Mouse (Mus musculus): ENCODE measurements at regions not wholly inside any gene's neighbourhood (a gene's known extent, or its start where the extent isn't known, plus 50 kb on each side); places are given as distances from the start of the nearest gene placed in this dataset.

DNA sequence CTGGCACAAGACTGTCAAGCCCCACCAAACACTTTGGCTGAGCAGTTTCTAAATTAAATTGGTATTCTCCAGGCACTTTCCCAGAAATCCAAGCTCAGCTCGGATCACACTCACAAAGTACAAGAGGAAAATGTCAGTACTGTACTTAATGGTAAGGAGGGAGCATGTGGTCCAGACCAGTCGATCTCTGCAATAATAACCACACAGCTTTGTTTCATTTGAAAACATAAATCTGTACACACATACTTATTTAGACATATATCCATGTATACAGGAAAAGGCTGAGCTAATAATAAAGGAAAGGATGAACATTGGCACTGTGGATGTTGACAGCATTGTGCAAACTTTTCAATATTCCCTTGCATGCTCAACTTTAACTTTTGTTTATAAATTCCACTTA lies 184.1 kb downstream of the Fbxo8 start:
- no peaks in the 10 kb centered on the region for H3K4me1 ChIP-seq (ENCODE audit: control insufficient read depth, insufficient read depth)
- TF ChIP-seq EP300 (IDR thresholded peaks at IDR 0.05; ENCODE audit: low read depth), result no peak
- no peak for TF ChIP-seq CTCF (IDR thresholded peaks at IDR 0.05; ENCODE audit: low read depth)
- no peaks in the 10 kb centered on the region for H3K9me3 ChIP-seq (replicated peaks; ENCODE audit: control insufficient read depth, low read length)
- DNase-seq (ENCODE audit: low spot score) (no peak), ATAC-seq (ENCODE audit: insufficient read depth, low read depth) (no peak)
- H3K4me2 ChIP-seq (ENCODE audit: low read depth, low read length), result no peak overlapping the region
- no peak overlapping the region for H3K4me3 ChIP-seq (ENCODE audit: low read depth, low read length)
- H3K36me3 ChIP-seq (replicated peaks; ENCODE audit: control insufficient read depth, insufficient read depth, low read length), result no peaks in the 10 kb centered on the region
- H3K27me3 ChIP-seq (ENCODE audit: control insufficient read depth, insufficient read depth, low read length), result no peaks in the 10 kb centered on the region
- WGBS, result 71% methylated on average over 2 of the region's 2 CpGs
- no peak overlapping the region for H3K27ac ChIP-seq (ENCODE audit: low read depth)
- no peak overlapping the region for H3K9ac ChIP-seq (replicated peaks; ENCODE audit: low read depth, low read length)

DNA sequence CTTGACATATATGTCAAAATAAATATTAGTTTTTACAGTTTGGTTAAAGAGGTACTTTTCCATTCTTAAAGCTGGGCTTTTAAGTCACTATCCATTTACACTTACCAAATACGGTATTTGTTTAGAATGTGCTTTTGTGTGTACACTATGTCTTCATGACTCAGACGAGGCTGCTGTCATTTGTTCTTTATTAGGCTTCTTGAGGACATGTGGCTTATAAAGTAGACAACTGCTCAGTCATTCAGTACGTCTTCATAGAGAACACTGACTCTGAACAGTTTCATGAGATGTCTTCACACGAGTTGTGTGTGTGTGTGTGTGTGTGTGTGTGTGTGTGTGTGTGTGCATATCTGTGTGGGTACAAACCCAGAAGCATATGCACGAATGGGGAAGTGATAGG lies 216.1 kb downstream of the Fbxo8 start:
- Histone ChIP-seq H3K4me3 (ENCODE audit: low read depth, low read length) (no peak overlapping the region), H3K9me3 (replicated peaks; ENCODE audit: control insufficient read depth, low read length) (no peaks in the 10 kb centered on the region), H3K9ac (replicated peaks; ENCODE audit: low read depth, low read length) (no peak overlapping the region), H3K4me1 (ENCODE audit: control insufficient read depth, insufficient read depth) (no peaks in the 10 kb centered on the region), H3K27ac (ENCODE audit: low read depth) (no peak overlapping the region), H3K36me3 (replicated peaks; ENCODE audit: control insufficient read depth, insufficient read depth, low read length) (no peaks in the 10 kb centered on the region), H3K27me3 (ENCODE audit: control insufficient read depth, insufficient read depth, low read length) (no peaks in the 10 kb centered on the region), H3K4me2 (ENCODE audit: low read depth, low read length) (no peak overlapping the region)
- WGBS, result 60% methylated on average over 5 of the region's 5 CpGs
- DNase-seq (ENCODE audit: low spot score) (no peak), ATAC-seq (ENCODE audit: insufficient read depth, low read depth) (no peak)
- no peak for TF ChIP-seq CTCF (IDR thresholded peaks at IDR 0.05; ENCODE audit: low read depth)
- no peak for TF ChIP-seq EP300 (IDR thresholded peaks at IDR 0.05; ENCODE audit: low read depth)

DNA sequence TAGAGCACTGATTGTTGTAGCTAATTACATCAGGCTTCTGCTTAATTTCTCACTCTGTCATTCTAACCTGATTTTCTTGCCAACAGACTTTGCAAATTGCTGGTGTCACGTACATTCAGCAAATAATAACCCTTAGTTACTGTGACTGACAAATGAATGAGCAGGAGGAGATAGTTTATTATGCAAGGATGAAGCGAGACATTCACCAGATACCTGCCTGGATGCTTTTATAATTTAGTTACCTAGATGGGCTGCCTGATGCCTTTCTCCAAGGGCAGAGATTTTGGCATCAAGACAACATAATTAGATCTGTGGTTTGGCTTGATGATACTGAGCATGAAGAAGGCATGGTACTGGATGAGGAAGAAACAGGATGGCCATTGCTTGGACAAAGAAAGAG lies 233.6 kb downstream of the Fbxo8 start:
- Histone ChIP-seq H3K27ac (ENCODE audit: low read depth) (no peak overlapping the region), H3K9ac (replicated peaks; ENCODE audit: low read depth, low read length) (no peak overlapping the region), H3K4me1 (ENCODE audit: control insufficient read depth, insufficient read depth) (no peaks in the 10 kb centered on the region), H3K36me3 (replicated peaks; ENCODE audit: control insufficient read depth, insufficient read depth, low read length) (no peaks in the 10 kb centered on the region), H3K4me3 (ENCODE audit: low read depth, low read length) (no peak overlapping the region), H3K4me2 (ENCODE audit: low read depth, low read length) (no peak overlapping the region), H3K27me3 (ENCODE audit: control insufficient read depth, insufficient read depth, low read length) (no peaks in the 10 kb centered on the region), H3K9me3 (replicated peaks; ENCODE audit: control insufficient read depth, low read length) (no peaks in the 10 kb centered on the region)
- no peak for ATAC-seq (ENCODE audit: insufficient read depth, low read depth)
- WGBS, result 74% methylated on average over 2 of the region's 2 CpGs
- no peak for DNase-seq (ENCODE audit: low spot score)
- TF ChIP-seq CTCF (IDR thresholded peaks at IDR 0.05; ENCODE audit: low read depth), result no peak
- TF ChIP-seq EP300 (IDR thresholded peaks at IDR 0.05; ENCODE audit: low read depth), result no peak

DNA sequence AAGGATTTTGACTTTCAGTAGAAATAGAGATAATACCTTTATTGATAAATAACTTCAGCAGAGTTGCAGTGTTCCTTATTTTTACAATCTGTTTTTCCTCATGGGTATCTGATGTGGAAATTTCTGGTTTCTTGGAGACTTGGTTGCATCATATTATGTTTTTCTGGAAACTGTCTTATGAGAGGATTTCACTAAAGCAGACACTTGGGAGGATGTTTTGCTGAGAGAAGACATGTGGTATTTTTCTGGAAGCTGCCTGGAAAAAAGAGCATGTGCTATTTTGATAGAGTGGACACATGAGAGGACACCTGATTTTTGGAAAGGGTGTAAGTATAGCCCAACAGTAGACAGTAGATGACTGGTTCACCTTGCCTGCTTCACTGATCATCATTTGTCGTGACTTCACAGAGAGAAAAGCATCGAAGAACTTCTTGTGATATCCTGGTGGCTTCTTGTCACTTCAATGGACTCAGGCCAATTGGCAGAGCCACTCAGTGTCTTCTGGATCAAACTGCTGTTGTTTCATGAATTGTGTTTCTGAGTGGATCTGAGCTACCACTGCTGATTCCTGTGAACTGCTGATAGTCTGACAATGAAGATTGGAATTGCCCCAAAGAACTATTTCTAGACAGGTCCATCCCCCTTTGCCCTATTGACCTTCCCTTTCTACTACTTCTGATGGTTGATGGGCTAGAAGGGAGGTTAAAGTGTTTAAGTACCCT lies 238.8 kb downstream of the Fbxo8 start:
- H3K9me3 ChIP-seq (replicated peaks; ENCODE audit: control insufficient read depth, low read length), result no peaks in the 10 kb centered on the region
- H3K9ac ChIP-seq (replicated peaks; ENCODE audit: low read depth, low read length), result no peak overlapping the region
- ATAC-seq (ENCODE audit: insufficient read depth, low read depth) (no peak), DNase-seq (ENCODE audit: low spot score) (no peak)
- no peaks in the 10 kb centered on the region for H3K27me3 ChIP-seq (ENCODE audit: control insufficient read depth, insufficient read depth, low read length)
- H3K4me2 ChIP-seq (ENCODE audit: low read depth, low read length), result no peak overlapping the region
- H3K4me1 ChIP-seq (ENCODE audit: control insufficient read depth, insufficient read depth), result no peaks in the 10 kb centered on the region
- no peaks in the 10 kb centered on the region for H3K36me3 ChIP-seq (replicated peaks; ENCODE audit: control insufficient read depth, insufficient read depth, low read length)
- WGBS, result 48% methylated on average over 2 of the region's 2 CpGs
- TF ChIP-seq EP300 (IDR thresholded peaks at IDR 0.05; ENCODE audit: low read depth), result no peak
- TF ChIP-seq CTCF (IDR thresholded peaks at IDR 0.05; ENCODE audit: low read depth), result no peak
- no peak overlapping the region for H3K27ac ChIP-seq (ENCODE audit: low read depth)
- H3K4me3 ChIP-seq (ENCODE audit: low read depth, low read length), result no peak overlapping the region

DNA sequence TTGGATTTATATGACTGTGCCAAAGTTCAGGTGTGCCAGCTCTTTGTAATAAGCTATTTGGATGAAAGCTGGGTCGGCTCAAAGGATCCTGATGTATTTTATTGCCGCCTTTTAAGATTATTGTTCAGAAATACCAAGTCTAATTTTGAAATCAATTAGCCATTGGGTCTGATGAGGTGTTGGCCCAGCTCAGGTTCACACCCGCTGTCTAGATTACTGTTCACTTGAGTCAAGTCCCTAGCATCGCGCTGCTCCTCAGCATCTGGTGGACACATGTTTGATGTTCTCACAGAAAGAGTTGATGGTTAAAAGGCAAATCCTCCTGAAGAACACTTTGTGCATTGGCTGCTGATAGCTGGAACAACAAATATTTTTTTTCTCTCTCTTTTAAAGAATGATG lies 281.8 kb downstream of the Fbxo8 start:
- Histone ChIP-seq H3K9ac (replicated peaks; ENCODE audit: low read depth, low read length) (no peak overlapping the region), H3K27ac (ENCODE audit: low read depth) (no peak overlapping the region), H3K9me3 (replicated peaks; ENCODE audit: control insufficient read depth, low read length) (no peaks in the 10 kb centered on the region), H3K4me3 (ENCODE audit: low read depth, low read length) (no peak overlapping the region), H3K36me3 (replicated peaks; ENCODE audit: control insufficient read depth, insufficient read depth, low read length) (no peaks in the 10 kb centered on the region), H3K27me3 (ENCODE audit: control insufficient read depth, insufficient read depth, low read length) (no peaks in the 10 kb centered on the region), H3K4me1 (ENCODE audit: control insufficient read depth, insufficient read depth) (0 out of 2 replicates have a peak, but pooled peaks cover 11% of the 10 kb centered on the region), H3K4me2 (ENCODE audit: low read depth, low read length) (no peak overlapping the region)
- no peak for DNase-seq (ENCODE audit: low spot score)
- 89% methylated on average over 5 of the region's 5 CpGs for WGBS
- TF ChIP-seq CTCF (IDR thresholded peaks at IDR 0.05; ENCODE audit: low read depth), result no peak
- no peak for TF ChIP-seq EP300 (IDR thresholded peaks at IDR 0.05; ENCODE audit: low read depth)
- no peak for ATAC-seq (ENCODE audit: insufficient read depth, low read depth)

DNA sequence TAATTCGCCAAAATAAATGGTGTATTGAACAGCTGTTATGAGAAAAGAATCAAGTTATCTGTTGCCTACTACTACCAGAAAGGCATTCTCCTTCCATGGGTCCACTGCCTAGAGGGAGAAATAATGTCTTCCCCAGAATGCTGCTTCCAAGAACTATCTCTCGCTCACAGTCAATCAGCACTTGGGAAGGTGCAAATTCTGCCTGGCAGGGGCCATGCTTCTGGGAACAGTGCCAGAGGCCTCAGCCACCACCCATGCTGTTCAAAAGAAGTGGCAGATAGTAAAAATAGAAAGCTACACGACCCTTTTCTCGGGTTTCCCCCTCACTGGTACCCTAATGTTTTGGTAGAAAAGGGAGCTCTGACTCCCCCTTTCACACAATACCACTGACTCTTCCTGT lies 282.2 kb downstream of the Fbxo8 start:
- H3K27me3 ChIP-seq (ENCODE audit: control insufficient read depth, insufficient read depth, low read length), result no peaks in the 10 kb centered on the region
- ATAC-seq (ENCODE audit: insufficient read depth, low read depth) (peak; percentile 47; the same call in 1 of the 2 replicates), DNase-seq (ENCODE audit: low spot score) (peak; percentile 42)
- 0 out of 2 replicates have a peak, but pooled peaks cover 11% of the 10 kb centered on the region for H3K4me1 ChIP-seq (ENCODE audit: control insufficient read depth, insufficient read depth)
- no peak for TF ChIP-seq EP300 (IDR thresholded peaks at IDR 0.05; ENCODE audit: low read depth)
- TF ChIP-seq CTCF (IDR thresholded peaks at IDR 0.05; ENCODE audit: low read depth), result no peak
- H3K4me2 ChIP-seq (ENCODE audit: low read depth, low read length), result peak overlapping the region; percentile 21; the same call in 1 of the 2 replicates
- no peak overlapping the region for H3K9ac ChIP-seq (replicated peaks; ENCODE audit: low read depth, low read length)
- 25% methylated on average over 4 of the region's 4 CpGs for WGBS
- no peaks in the 10 kb centered on the region for H3K9me3 ChIP-seq (replicated peaks; ENCODE audit: control insufficient read depth, low read length)
- H3K27ac ChIP-seq (ENCODE audit: low read depth), result no peak overlapping the region
- no peak overlapping the region for H3K4me3 ChIP-seq (ENCODE audit: low read depth, low read length)
- no peaks in the 10 kb centered on the region for H3K36me3 ChIP-seq (replicated peaks; ENCODE audit: control insufficient read depth, insufficient read depth, low read length)

Measured in heart, postnatal 0 days (tissue).